Mouse (Mus musculus) G1E-ER4 (cell line): ENCODE data around the gene Fam110a. TPM values are rescaled to one million over a fixed set of nuclear protein-coding genes. Genes with fewer than 3 reads are reported as not detected.

Experiments
- GATA1 ChIP-seq: IDR thresholded peaks from one replicate; pipeline ENCODE4 v1.8.0; 2012; ENCODE audit warnings: low read length, inconsistent platforms
- polyA plus RNA-seq: library from polyadenylated mRNA; stranded (reverse); fragments of >175 nt; gene quantifications from 2 replicates; pipeline ENCODE4 v1.2.3, GENCODE M21; 2012

Gene Fam110a
- polyA plus RNA-seq, 1 experiment: 22.6 TPM

- no peak for TF ChIP-seq GATA1
Measured at GRCm38 (mm10) chr2:151930389-151931074, 49.5 kb downstream of the Fam110a start.

DNA sequence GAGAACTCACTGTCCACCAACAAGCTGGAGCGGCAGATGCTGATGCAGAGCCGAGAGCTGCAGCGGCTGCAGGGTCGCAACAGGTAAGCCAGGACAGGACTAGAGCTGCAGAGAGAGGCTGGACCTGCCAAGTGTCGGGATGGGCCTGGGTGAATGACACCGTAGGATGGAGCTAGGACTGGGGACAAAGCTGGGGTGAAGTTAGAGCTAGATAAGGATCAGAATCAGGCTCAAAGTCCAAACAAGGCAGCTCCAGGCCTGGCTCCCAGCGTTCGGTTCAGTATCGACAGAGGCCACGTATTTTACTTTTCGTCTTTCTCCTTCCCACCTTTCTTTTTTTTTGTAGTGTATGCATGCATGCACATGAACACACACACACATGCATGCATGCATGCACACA is 52.9 kb downstream of the Fam110a start:
- no peak for TF ChIP-seq GATA1

GRCm38 (mm10) chr2:151925715-151926114 is 54.3 kb downstream of the Fam110a start:
- no peak for TF ChIP-seq GATA1

- TF ChIP-seq GATA1: no peak
Measured at GRCm38 (mm10) chr2:151924276-151924675, 55.7 kb downstream of the Fam110a start.

DNA sequence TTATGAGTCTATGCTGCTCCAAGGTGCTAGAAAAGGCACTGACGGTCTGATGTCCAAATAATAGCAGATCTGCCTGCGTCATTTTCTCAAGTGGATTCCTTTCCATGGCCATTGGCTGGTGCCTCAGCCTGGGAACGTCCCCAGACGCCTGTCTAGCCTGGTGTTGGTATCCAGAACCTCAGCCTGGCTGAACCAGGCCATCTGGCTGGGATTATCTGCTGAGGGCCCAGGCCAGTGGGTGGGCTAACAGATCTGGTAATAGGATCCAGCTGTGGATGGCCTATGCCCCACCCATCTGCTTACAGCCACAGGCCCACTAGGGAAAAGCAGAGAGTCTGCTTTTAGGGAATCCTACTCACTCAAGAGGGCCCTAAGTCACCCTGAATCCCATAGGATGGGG is 58.4 kb downstream of the Fam110a start:
- TF ChIP-seq GATA1: no peak

DNA sequence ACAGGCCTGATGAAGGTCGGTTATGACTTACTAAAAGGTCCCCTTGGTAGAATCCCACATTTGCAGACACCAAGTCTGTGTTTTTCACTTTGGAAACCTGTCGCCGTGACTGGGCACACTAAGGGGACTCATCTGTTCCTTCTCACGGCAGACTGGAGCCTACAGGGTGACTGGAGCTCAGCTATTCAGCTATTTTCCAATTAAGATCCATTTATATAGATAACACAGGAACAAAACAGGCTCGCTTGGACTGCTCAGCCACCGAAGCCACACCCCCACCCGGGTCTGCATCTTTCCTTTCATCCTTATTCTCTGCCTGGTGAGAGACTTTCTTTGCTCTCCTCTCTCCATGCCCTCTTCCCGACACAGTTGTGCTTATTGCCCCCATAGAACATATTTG is 59.0 kb downstream of the Fam110a start:
- TF ChIP-seq GATA1: no peak

Other genes with a start within 250 kb of the Fam110a start
- 8.4 and 60.5 TPM in 2 replicates for gene Psmf1, start 236.0 kb downstream of the Fam110a start, polyA plus RNA-seq
- not detected in 2 replicates for gene Rspo4, start 137.3 kb downstream of the Fam110a start, polyA plus RNA-seq
- not detected in 2 replicates for gene Angpt4, start 69.0 kb downstream of the Fam110a start, polyA plus RNA-seq
- not detected in 2 replicates for gene Slc52a3, start 16.3 kb upstream of the Fam110a start, polyA plus RNA-seq
- not detected in 2 replicates for gene Scrt2, start 101.3 kb upstream of the Fam110a start, polyA plus RNA-seq
- gene Srxn1, start 125.3 kb upstream of the Fam110a start, polyA plus RNA-seq: 16.3 and 25.2 TPM in 2 replicates
- not detected in 2 replicates for gene Tcf15, start 163.3 kb upstream of the Fam110a start, polyA plus RNA-seq
- 14.0 and 14.9 TPM in 2 replicates for gene Csnk2a1, start 246.6 kb upstream of the Fam110a start, polyA plus RNA-seq